Mouse (Mus musculus) effector memory CD4-positive, alpha-beta T cell, adult 5 months (primary cell): ENCODE data around the gene Aldh6a1. TPM values are rescaled to one million over a fixed set of nuclear protein-coding genes. Genes with fewer than 3 reads are reported as not detected.

Experiments used
- polyA plus RNA-seq: library from polyadenylated mRNA; unstranded; fragments of 100-300 nt; shearing (Covaris generic); gene quantifications from one replicate; pipeline ENCODE4 v1.2.1, GENCODE M21; 2017

Gene Aldh6a1
- 12.9 TPM for polyA plus RNA-seq

GRCm38 (mm10) chr12:84450718-84451646, at the start of gene Aldh6a1, which contains the start of gene Lin52:
Gene Aldh6a1, minus strand, starts transcription at chr12:84451004.
Gene Lin52, plus strand, starts transcription at chr12:84451422.

GRCm38 (mm10) chr12:84416834-84417604, 33.8 kb downstream of the Aldh6a1 start, which contains the start of gene Rnf113a2:
Gene Rnf113a2, plus strand, starts transcription at chr12:84417196.

GRCm38 (mm10) chr12:84408819-84409507, 41.8 kb downstream of the Aldh6a1 start, which contains the start of the genes Entpd5 and Bbof1:
Gene Entpd5, minus strand, starts transcription at chr12:84409029.
Gene Bbof1, plus strand, starts transcription at chr12:84409071.

Other genes with a start within 250 kb of the Aldh6a1 start
- gene Elmsan1, start 232.1 kb downstream of the Aldh6a1 start, polyA plus RNA-seq, result 189 TPM
- gene Ptgr2, start 165.8 kb downstream of the Aldh6a1 start, polyA plus RNA-seq, result 21.2 TPM
- gene Zfp410, start 134.2 kb downstream of the Aldh6a1 start, polyA plus RNA-seq, result 63.5 TPM
- gene Coq6, start 89.3 kb downstream of the Aldh6a1 start, polyA plus RNA-seq, result 18.7 TPM
- 0.51 TPM for gene Fam161b, start 89.2 kb downstream of the Aldh6a1 start, polyA plus RNA-seq
- gene Entpd5, start 42.0 kb downstream of the Aldh6a1 start, polyA plus RNA-seq, result 60.3 TPM
- gene Bbof1, start 41.9 kb downstream of the Aldh6a1 start, polyA plus RNA-seq, result 2.1 TPM
- gene Rnf113a2, start 33.8 kb downstream of the Aldh6a1 start, polyA plus RNA-seq, result 35.2 TPM
- gene Lin52, start 418 bp upstream of the Aldh6a1 start, polyA plus RNA-seq, result 25.4 TPM
- gene Vsx2, start 118.8 kb upstream of the Aldh6a1 start, polyA plus RNA-seq, result not detected
- 14.1 TPM for gene Abcd4, start 166.4 kb upstream of the Aldh6a1 start, polyA plus RNA-seq
- gene Vrtn, start 190.0 kb upstream of the Aldh6a1 start, polyA plus RNA-seq, result not detected
- not detected for gene Syndig1l, start 247.8 kb upstream of the Aldh6a1 start, polyA plus RNA-seq